Mouse (Mus musculus) hindbrain, postnatal 0 days (tissue): ENCODE measurements around the gene Nin. TPM values are rescaled to one million over a fixed set of nuclear protein-coding genes. Genes with fewer than 3 reads are reported as not detected.

Experiments
- ATAC-seq: fragments of 200-750 bp; cut with Nextera tagmentation; 2 replicates; pipeline ENCODE4 v1.8.0; 2017; ENCODE audit warnings: mild to moderate bottlenecking, moderate TSS enrichment, moderate library complexity
- DNase-seq: peaks from one replicate; pipeline ENCODE4 v3.0.0-alpha.2; 2015; ENCODE audit warnings: low spot score
- H3K27ac ChIP-seq: fragments of 300-500 bp; sonication (generic); 2 replicates; pipeline ENCODE4 v1.5.1; 2014; ENCODE audit warnings: mild to moderate bottlenecking
- H3K27me3 ChIP-seq: fragments of 300-500 bp; sonication (generic); 2 replicates; pipeline ENCODE4 v1.6.1; 2014; ENCODE audit warnings: low read length, mixed read lengths; ENCODE audit not compliant: insufficient read depth
- H3K36me3 ChIP-seq: fragments of 300-500 bp; sonication (generic); 2 replicates; pipeline ENCODE4 v1.6.1; 2014; ENCODE audit warnings: low read length, mixed read lengths; ENCODE audit not compliant: insufficient read depth
- H3K4me1 ChIP-seq: fragments of 300-500 bp; sonication (generic); 2 replicates; pipeline ENCODE4 v1.6.1; 2014; ENCODE audit warnings: antibody characterized with exemption, low read length, mixed read lengths; ENCODE audit not compliant: insufficient read depth
- H3K4me2 ChIP-seq: fragments of 300-500 bp; sonication (generic); 2 replicates; pipeline ENCODE4 v1.6.1; 2014; ENCODE audit warnings: low read depth, mild to moderate bottlenecking, low read length, moderate library complexity, mixed read lengths
- H3K4me3 ChIP-seq: fragments of 300-500 bp; sonication (generic); 2 replicates; pipeline ENCODE4 v1.5.1; 2014; ENCODE audit warnings: low read length
- H3K9ac ChIP-seq: fragments of 300-500 bp; sonication (generic); replicated peaks from 2 replicates; pipeline ENCODE4 v1.6.1; 2014; ENCODE audit warnings: mild to moderate bottlenecking, low read length, moderate library complexity, mixed read lengths
- H3K9me3 ChIP-seq: fragments of 300-500 bp; sonication (generic); 2 replicates; pipeline ENCODE4 v1.6.1; 2016; ENCODE audit warnings: low read length, mixed read lengths
- CTCF ChIP-seq: IDR thresholded peaks from 2 replicates; pipeline ENCODE4 v1.5.1; 2016; ENCODE audit warnings: antibody characterized with exemption, control low read depth, low read depth
- WGBS: fragments of 180-500 bp; shearing (Covaris S2); extraction: QIAGEN DNeasy Blood & Tissue Kit; methylation state at CpG from one replicate; pipeline ENCODE4 v1.1.7; 2014; 5-methylcytosine and 5-hydroxymethylcytosine counted together
- polyA plus RNA-seq: library from polyadenylated mRNA; unstranded; fragments of >200 nt; fragmentation: Nextera tagmentation; extraction: Ambion mirVana; gene quantifications from 2 replicates; pipeline ENCODE4 v1.2.1, GENCODE M21; 2015
- total RNA-seq: library from RNA; depleted of rRNA; stranded (reverse); fragments of >200 nt; gene quantifications from 2 replicates; pipeline ENCODE4 v1.2.3, GENCODE M21; 2014; rRNA removed

Nin gene
- total RNA-seq (18.9 and 24.2 TPM in 2 replicates), polyA plus RNA-seq (6.1 and 6.2 TPM in 2 replicates)

- Histone ChIP-seq H3K4me1 (peaks cover 14% of the 10 kb centered on the region), H3K9ac (no peak within 1 kb of the TSS), H3K9me3 (no peaks in the 10 kb centered on the region), H3K27ac (no peak within 1 kb of the TSS), H3K27me3 (no peaks in the 10 kb centered on the region), H3K4me3 (0 out of 2 replicates have a peak within 1 kb of the TSS, but pooled peaks have one; percentile 90), H3K4me2 (0 out of 2 replicates have a peak within 1 kb of the TSS, but pooled peaks have one; percentile 97), H3K36me3 (no peaks in the 10 kb centered on the region)
- 65% methylated on average over 11 of the region's 11 CpGs for WGBS
- TF ChIP-seq CTCF = no peak
- ATAC-seq (no peak), DNase-seq (no peak)
Measured at GRCm38 (mm10) chr12:70113351-70113750, at the start of gene Nin. Gene Nin (minus strand): TSS chr12:70113717.

GRCm38 (mm10) chr12:70161057-70161456 is 47.5 kb upstream of the Nin start:
- no peak for ATAC-seq

GRCm38 (mm10) chr12:70157292-70158066 is 44.0 kb upstream of the Nin start:
- H3K4me1 ChIP-seq = no peaks in the 10 kb centered on the region
- H3K36me3 ChIP-seq = no peaks in the 10 kb centered on the region
- WGBS = 53% methylated on average over 5 of the region's 5 CpGs
- no peak overlapping the region for H3K4me2 ChIP-seq
- H3K27ac ChIP-seq = no peak overlapping the region
- TF ChIP-seq CTCF = no peak
- H3K9me3 ChIP-seq = no peaks in the 10 kb centered on the region
- no peak overlapping the region for H3K4me3 ChIP-seq
- no peak overlapping the region for H3K9ac ChIP-seq
- H3K27me3 ChIP-seq = no peaks in the 10 kb centered on the region
- ATAC-seq (no peak), DNase-seq (no peak)

More at GRCm38 (mm10) chr12:70161057-70161456, 47.5 kb upstream of the Nin start:
- H3K9me3 ChIP-seq = no peaks in the 10 kb centered on the region
- H3K27me3 ChIP-seq = no peaks in the 10 kb centered on the region
- no peaks in the 10 kb centered on the region for H3K4me1 ChIP-seq
- H3K36me3 ChIP-seq = no peaks in the 10 kb centered on the region
- 82% methylated on average over 5 of the region's 5 CpGs for WGBS
- DNase-seq = no peak
- no peak overlapping the region for H3K9ac ChIP-seq
- H3K27ac ChIP-seq = no peak overlapping the region
- no peak overlapping the region for H3K4me3 ChIP-seq
- H3K4me2 ChIP-seq = no peak overlapping the region
- no peak for TF ChIP-seq CTCF

GRCm38 (mm10) chr12:70156222-70156621 is 42.7 kb upstream of the Nin start:
- no peaks in the 10 kb centered on the region for H3K9me3 ChIP-seq
- H3K4me1 ChIP-seq = no peaks in the 10 kb centered on the region
- no peaks in the 10 kb centered on the region for H3K27me3 ChIP-seq
- no peak overlapping the region for H3K4me3 ChIP-seq
- no peaks in the 10 kb centered on the region for H3K36me3 ChIP-seq
- DNase-seq (peak; percentile 33), ATAC-seq (no peak)
- H3K4me2 ChIP-seq = no peak overlapping the region
- TF ChIP-seq CTCF = no peak
- H3K27ac ChIP-seq = no peak overlapping the region
- no peak overlapping the region for H3K9ac ChIP-seq
- 41% methylated on average over 6 of the region's 6 CpGs for WGBS

- Histone ChIP-seq H3K9me3 (no peaks in the 10 kb centered on the region), H3K27me3 (no peaks in the 10 kb centered on the region), H3K4me3 (no peak within 1 kb of the TSS), H3K9ac (no peak within 1 kb of the TSS), H3K36me3 (no peaks in the 10 kb centered on the region), H3K4me2 (no peak within 1 kb of the TSS), H3K4me1 (no peaks in the 10 kb centered on the region; the same call in 1 of the 2 replicates), H3K27ac (no peak within 1 kb of the TSS)
- WGBS = 61% methylated on average over 3 of the region's 3 CpGs
- no peak for TF ChIP-seq CTCF
- DNase-seq (no peak), ATAC-seq (no peak)
Measured at GRCm38 (mm10) chr12:70153842-70154241, 40.3 kb upstream of the Nin start, which contains the start of gene Abhd12b. Gene Abhd12b (plus strand): TSS chr12:70154142.

GRCm38 (mm10) chr12:70148631-70149265 is 35.2 kb upstream of the Nin start:
- WGBS = 17% methylated on average over 11 of the region's 11 CpGs
- no peaks in the 10 kb centered on the region for H3K36me3 ChIP-seq
- peak; percentile 65 for ATAC-seq

More at GRCm38 (mm10) chr12:70148631-70149265, 35.2 kb upstream of the Nin start:
- Histone ChIP-seq H3K4me1 (peaks cover 3% of the 10 kb centered on the region; the same call in 1 of the 2 replicates), H3K9me3 (no peaks in the 10 kb centered on the region), H3K4me2 (peak overlapping the region; percentile 52), H3K9ac (peak overlapping the region; percentile 9; the same call in 1 of the 2 replicates), H3K27me3 (no peaks in the 10 kb centered on the region), H3K27ac (peak overlapping the region; percentile 41; the same call in 1 of the 2 replicates), H3K4me3 (peak overlapping the region; percentile 23; the same call in 1 of the 2 replicates)
- no peak for TF ChIP-seq CTCF
- peak; percentile 42 for DNase-seq
